Mouse (Mus musculus) megakaryocyte, embryonic 14.5 days (primary cell): ENCODE results near the gene Bzw2.

Source experiments
- FLI1 ChIP-seq: IDR thresholded peaks from 2 replicates; pipeline ENCODE4 v1.6.1; 2012; ENCODE audit warnings: low read length, inconsistent platforms, mixed read lengths
- GATA1 ChIP-seq: IDR thresholded peaks from 3 replicates; pipeline ENCODE4 v1.6.1; 2012; ENCODE audit warnings: mixed read lengths, low read length, inconsistent platforms, borderline replicate concordance

GRCm38 (mm10) chr12:36164126-36164791 lies 6.4 kb upstream of the Bzw2 start:
- TF ChIP-seq GATA1: no peak
- TF ChIP-seq FLI1: no peak
